Mouse (Mus musculus): Measurements from ENCODE around the gene Tnfrsf1b.

DNA sequence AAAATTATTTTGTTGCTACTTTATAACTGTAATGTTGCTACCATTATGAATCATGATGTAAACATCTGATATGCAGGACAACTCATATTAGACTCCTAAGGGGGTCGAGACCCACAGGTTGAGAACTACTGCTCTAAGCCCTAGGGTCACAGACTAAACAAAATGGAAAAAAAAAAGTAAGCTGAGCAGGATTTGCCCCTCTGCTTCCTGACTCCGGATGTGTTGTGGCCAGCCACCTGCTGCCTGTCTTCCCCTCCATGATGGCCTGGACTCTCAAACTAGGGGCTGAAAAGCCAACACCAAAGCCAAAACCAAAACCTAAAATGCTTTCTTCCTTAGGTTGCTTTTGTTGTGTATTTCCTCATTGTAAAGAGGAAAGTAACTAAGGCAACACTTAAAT, 35.6 kb downstream of the Tnfrsf1b start:
- TF ChIP-seq CTCF (IDR thresholded peaks at IDR 0.05; ENCODE audit: insufficient read depth, low read length), result no peak
- TF ChIP-seq POLR2A (IDR thresholded peaks at IDR 0.05; ENCODE audit: borderline replicate concordance, extremely low read depth, low read depth, low read length), result no peak

All from lung, adult 2 months (tissue).